Mouse (Mus musculus) megakaryocyte progenitor cell, adult 5-6 weeks (primary cell): ENCODE results near the gene Hsd17b13. TPM values are rescaled to one million over a fixed set of nuclear protein-coding genes. Genes with fewer than 3 reads are reported as not detected.
A peak's percentile ranks its signal among the peaks of the same experiment; 100 is the strongest.
"Not testable (repeated sequence)": the region's sequence is repeated elsewhere in the genome, so short reads cannot be mapped to it uniquely, and the experiment has no call there.

Experiments used
- ATAC-seq: replicated peaks from 2 replicates; pipeline ENCODE4 v1.8.0; 2016; ENCODE audit warnings: mild to moderate bottlenecking, moderate TSS enrichment, inconsistent platforms; ENCODE audit not compliant: poor library complexity
- total RNA-seq, 2 experiments: library from RNA; stranded (forward) in 1 of 2; stranded (reverse) in 1 of 2; fragments of 157-497, 149-512 nt in 1 of 2; fragments of 200-1000 nt in 1 of 2; gene quantifications; 2 replicates each; pipeline versions ENCODE4 v1.2.3 to v1.2.4; 2015 to 2017

Hsd17b13 gene
- total RNA-seq (2015) (not detected in 2 replicates), total RNA-seq (2017) (0.12 TPM in 1 of 2 replicates, not detected in the other)

DNA sequence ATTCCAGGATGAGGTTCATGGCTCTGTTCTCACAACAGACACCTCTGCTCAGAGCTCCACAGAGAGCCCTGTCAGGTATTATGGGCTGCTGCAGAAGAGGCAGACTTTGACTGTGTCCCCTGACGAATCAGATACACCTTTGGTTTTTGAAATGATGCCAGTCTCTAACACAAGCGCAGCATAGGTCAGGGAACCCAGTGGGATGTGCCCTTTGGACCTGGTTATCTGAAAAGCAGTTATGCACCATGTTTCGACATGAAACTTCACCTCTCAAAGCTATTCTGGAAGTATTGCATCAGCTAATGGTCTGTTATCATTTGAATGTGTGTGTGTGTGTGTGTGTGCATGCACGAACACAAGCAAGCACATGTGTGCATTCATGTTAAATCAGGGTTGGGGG is at the start of gene Hsd17b13:
TSS of gene Hsd17b13 (minus strand) at position 114 of the 400 bp plus-strand sequence.
- ATAC-seq: no peak

DNA sequence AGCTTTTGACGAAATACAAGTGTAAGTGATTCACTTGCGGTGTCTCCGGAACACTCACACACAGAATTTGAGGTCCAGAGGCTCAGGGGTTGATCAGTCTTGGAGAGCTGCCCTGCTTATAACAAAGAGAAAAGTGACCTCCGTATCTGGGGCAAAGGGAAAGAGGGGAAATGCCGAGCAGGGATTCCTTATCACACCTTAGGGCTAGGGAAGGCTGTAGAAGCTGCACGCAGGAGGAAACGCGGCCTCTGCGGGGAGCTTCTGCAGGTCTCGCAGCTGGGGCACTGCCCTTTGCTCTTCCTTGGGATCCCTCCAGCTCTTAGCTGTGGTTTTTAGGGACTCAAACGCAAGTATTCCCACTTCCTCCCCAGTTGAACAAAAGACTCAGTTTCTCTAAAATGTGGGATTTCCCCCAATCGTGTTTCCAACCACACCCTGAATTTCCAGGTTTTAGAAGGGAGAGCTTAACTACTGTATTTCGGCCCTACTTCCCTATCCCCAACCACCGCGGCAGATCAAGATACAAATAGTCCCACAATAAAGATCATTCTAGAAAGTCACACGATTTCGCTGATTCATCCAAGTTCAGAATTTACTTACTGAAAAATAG is 48.1 kb upstream of the Hsd17b13 start:
- ATAC-seq: no peak

DNA sequence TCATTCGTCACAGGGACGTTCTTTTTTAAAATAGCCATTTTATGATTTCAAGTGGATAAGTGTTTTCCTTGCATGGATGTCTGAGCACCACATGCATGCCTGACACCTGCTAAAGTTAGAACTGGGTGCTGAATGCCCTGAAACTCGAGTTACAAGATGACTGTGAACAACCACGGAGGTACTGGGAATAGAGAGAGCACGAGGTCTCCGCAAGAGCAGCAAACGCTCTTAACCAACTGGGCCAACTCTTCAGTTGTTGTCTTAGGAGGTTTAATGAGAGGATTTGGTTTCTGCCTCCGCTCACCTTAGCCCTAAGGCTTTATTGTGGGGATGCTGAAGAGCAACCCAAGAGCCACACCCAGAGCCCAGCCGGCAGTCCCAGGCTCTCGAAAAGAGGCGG is 47.6 kb upstream of the Hsd17b13 start:
- no peak for ATAC-seq

DNA sequence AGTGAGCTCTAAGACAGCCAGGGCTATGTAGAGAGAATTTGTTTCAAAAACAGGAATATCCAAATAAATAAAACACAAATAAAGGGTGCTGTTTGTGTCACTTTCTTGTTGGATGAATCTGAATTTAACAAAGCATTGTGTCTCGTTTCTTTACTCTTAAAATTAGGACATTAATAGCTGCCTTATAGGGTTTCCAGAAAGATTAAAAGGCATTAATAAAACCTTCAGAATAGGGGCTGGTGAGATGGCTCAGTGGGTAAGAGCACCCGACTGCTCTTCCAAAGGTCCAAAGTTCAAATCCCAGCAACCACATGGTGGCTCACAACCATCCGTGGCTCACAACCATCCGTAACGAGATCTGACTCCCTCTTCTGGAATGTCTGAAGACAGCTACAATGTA is 47.0 kb upstream of the Hsd17b13 start:
- not testable (repeated sequence) for ATAC-seq

DNA sequence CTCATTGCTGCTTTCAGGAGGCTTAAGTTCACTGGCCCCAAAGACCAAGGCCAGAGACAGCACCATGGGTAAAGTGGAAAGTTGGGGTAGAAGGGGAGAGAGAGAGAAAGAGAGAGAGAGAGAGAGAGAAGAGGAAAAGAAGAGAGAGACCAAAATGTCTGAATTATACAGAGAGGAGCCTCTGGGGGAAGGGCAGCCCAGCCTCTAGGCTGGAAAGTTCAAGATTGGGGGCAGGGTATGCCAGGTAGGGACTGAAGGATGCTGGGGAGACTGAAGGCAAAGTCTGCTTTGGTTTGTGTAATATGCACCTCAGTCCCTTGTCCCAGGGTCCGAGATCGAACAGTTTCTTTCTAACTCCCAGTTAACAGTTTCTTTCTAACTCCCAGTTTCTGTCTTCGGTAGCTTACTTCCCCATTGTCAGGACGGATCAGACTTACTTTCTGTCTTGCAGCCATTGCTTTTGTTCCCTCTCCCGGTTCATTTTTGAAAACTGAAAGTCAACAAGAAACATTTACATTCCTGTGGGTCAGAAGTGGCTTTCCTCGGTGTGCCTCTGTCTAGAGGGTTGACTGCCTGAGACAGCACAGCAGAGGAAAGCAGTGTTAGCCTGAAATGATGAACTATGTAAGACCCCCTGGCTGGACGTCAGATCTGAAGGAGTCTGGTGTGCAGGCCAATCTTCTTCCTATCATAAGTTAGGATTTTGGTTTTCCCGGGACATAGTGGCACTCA is 46.2 kb upstream of the Hsd17b13 start:
- no peak for ATAC-seq

DNA sequence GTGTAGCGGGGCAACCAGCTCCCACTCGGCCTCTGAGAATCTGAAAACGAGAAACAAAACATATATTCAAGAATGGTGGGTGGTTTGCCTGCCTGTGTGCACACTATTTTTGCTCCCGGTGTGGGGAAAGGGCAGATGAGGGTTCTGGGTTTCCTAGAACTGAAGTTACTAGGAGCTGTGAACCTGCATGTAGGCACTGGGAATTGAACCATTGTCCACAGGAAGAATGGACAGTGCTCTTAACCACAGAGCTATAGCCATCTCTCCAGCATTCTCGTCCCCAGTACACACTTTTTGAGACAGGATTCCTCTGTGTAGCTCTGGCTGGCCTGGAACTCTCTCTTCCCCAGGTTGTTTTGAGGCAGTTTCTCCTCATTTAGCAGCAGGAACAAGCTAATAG is 45.3 kb upstream of the Hsd17b13 start:
- ATAC-seq: no peak

DNA sequence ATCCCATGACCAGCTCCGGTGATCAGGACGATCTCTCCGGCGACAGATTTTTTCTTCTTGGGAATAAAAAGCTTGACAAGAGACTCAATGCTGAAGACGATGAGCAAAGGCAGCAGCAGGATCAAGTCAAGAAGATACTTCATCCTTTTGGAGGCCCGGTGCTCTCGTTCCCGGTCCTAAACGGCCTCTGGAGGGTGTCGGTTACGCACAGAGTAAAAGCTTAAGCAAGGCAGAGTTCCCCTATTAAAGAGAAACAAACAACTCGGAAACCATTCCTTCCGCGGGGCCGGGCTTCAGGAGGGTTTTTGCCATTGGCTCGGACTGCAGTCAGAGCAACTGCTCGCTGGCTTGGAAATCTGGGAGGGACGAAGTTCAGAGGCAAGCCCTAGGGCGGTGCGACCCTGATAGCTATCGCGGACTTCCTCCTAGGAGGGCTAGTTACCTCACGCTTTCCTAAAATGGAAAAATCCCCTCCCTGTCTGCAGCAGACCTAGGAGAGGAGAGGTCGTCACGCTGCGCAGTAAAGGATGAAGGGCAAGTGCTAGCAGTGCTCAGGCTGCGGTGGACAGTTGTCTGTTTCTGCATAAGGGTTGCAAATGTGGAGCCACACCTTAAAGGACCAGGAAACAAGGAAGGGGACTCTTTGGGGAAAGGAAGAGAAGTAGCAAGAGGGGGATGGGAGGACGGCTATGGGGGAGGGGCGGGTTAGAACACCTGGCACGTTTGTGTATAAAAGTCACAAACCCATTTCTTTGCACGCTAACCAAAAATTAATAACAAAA is 44.6 kb upstream of the Hsd17b13 start, which contains the start of gene Hsd17b11:
TSS of gene Hsd17b11 (minus strand) at position 323 of the 782 bp plus-strand sequence.
- ATAC-seq: peak; percentile 79

DNA sequence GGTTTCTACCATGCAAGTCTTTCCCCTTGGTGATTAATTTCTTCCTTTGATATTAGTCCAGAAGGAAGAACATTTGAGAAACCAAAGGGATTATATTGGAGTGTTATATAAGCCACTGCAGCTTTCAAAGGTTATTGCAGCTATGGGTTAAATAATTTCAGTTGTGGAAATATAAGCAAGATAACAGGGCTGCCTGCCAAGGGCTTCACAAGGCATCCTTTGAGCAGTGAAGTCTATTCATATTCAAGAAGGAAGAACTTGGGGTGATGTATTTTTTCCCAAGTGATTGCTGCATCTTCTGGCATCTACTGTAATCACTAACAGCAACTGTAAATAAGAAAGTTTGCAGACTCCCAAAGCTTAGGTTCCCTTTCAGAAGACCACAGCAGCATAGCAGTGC is 34.2 kb upstream of the Hsd17b13 start:
- peak; percentile 48; the same call in 1 of the 2 replicates for ATAC-seq

DNA sequence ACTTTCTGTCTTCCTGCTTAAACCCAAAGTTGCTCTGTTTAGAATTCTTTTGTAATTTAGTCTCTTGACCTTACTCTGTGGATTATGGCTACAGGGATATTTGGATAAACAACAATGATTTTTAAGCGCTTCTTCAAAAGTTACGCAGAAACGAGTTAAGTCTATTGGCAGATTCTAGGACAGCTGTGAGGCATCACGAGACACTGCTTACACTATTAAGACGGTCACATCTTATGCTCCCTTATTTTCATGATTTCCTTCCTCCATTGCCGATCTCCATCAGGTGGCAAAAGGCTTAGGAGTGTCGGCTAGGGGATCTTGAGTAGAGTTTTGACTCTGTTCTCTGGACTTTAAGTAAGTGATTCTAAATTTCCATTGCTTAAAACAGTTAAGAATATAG is 33.1 kb upstream of the Hsd17b13 start:
- no peak for ATAC-seq

DNA sequence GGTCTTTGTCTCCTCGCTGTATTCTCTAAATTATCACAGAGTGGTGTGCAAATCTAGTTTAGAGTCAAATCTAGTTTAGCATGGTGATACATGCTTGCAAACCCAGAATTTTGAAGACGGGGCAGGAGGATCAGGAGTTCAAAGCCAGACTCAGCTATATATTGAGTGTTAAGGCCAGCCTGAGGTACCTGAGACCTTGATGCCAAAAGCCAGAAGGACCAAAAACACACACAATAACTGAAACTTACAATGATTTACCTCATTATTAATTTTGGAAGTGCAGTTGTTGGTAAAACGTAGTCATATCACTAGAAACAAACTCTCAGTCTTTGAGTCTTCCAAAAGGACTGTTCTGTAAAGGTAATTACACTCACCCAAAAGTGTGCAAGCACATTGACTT is 32.2 kb upstream of the Hsd17b13 start:
- no peak for ATAC-seq

DNA sequence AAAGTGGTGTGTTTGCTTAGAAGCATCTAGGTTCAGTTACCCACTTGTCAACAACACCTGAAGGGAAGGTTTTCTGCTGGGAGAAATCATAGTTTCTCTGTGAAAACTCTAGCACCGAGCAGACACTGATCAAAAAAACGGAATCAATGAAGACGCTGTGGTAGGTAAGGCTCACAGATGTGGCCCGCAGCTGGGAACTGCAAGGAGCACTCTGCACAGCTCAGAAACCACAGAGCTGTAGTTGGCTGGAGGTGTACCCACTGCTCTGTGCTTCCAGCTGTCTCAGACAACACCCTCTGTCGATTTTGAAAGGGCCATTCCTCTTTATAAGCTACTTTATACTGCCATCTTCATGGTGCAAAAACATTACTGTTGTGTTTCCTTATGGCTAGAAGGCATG is 30.6 kb upstream of the Hsd17b13 start:
- ATAC-seq: no peak

DNA sequence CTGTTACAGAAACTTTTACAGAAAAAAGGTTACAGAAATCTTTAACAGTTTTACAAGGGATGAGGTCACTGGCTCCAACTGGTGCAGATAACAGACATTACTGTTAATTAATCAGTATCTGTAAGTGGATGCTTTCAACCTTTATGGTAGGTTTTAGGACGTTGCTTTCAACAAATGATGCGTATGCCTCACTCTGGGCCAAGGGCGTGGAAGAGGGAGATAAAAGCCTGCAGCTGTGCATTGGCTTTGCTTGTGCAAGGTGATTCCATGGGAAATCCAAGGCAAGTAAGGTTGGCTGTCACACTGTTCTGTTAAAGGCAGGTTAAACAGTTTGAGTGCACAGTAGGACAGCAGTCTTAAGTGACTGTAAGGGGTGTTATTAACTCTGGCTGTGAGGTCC is 29.6 kb upstream of the Hsd17b13 start:
- peak; percentile 52 for ATAC-seq

DNA sequence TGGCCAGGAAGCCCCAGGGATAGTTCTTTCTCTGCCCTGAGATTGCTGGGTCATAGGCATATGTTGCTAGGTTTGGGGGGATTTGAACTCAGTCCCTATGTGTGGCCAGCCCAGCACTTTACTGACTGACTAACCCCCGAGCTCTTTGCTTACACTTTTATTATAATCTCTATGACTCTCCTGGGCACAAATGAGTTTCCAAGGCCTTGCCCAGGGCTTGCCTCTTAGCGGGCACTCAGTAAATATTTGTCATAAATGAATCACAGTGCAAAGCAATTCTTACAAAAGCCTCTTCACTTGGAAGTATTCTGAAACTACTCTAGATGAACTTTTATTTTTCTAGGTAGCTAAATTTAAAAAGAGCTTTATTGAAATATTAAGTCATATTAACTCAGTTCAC is 26.7 kb upstream of the Hsd17b13 start:
- no peak for ATAC-seq

DNA sequence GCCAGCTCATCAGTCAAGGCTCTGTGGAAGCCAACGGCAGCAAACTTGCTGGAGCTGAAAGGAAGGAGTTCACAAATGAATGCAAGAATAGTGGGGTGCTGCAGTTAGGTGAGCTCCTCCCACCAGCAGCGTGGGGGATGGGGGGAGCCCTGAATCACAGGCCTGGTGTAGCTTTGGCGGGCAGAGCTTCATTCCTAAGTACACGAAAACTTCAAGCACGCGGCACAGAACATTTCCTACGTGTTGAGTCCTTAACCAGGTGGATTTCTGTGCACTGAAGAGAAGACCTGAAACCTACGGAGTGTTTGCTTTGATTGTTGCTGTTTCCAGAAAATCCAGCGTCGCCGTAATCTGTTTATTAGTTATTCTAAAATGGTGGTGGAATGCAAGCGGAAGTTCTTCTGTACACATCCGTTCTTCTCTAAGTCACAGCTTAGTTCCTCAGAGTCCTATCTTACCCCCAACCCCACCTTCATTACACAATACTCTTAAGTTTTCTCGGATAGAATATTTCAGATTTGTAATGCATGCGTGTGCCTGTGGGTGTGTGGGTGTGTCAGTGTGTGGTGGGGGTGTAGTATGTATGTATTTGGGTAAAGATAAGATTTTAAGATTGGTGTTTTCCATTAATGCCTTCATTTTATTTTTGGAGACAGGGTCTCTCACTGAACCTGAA is 26.2 kb upstream of the Hsd17b13 start:
- ATAC-seq: no peak

DNA sequence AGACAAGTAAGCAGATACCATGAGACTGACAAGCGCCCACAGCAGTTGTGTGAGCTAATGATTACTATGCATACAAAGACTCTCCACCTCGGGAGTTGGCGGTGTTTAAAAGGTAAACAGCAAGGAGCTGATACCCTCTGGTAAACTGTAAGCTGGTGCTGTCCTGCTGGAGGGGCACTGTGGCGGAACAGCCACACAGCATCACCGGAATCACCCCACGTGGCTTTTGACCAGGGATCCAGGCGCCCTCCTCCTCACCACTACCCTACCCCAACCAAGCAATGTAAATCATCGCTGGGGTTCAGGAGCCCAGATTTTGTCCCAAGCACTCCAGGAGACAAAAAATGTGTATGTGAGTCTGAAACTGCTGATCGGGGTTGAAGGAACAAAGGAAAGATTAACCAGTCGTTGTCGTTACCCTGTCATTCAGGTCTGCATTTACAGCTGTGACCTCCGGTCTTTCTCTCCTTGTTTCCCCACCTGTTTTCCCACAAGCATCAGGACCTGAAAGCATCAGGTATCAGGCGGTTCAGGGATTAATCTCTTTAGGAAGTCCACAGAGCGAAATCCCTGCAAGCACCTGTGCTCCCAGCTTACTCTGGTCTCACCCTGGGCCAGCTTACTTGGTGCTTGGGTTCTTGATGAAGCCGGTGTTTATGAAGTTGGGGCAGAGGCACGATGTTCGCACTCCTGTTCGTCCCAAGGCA is 25.5 kb upstream of the Hsd17b13 start:
- no peak for ATAC-seq

DNA sequence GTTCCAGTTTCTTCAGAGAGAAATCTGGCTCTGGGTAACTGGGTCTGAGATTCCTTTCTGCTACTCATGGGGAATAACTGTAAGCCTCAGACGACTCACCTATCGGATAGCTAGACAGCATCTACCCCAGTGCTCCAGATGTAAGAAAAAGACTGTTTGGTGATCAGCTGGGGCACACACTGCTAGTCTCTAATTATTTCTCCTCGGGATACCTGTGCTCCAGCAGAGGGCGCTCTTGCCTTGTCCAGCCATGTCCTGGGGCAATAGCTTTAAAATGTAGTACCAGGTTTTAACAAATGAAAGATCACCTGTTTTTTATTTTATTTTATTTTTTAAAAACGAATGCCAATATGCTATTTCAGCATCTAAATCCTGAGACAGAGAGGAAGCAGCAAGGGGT is 22.5 kb upstream of the Hsd17b13 start:
- ATAC-seq: peak; percentile 84

DNA sequence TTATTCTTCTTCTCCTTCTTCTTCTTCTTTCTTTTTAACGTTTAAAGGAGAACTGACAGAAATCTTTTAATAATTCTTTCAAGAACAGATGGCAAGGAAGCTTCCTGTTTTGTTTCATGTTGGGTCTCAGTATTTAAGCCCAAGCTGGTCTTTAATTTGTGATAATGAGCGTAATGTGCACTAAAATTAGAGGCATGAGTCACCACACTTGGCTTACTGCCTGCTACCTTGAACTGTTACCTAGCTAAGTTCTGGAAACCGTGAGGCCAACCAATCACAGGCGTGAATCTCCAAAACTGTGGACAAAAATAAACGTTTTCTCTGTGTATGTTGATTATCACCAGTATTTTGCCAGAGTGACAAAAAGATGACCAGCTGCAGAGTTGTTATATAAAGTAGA is 21.5 kb upstream of the Hsd17b13 start:
- 0 out of 2 replicates have a peak, but pooled peaks have one; percentile 21 for ATAC-seq

DNA sequence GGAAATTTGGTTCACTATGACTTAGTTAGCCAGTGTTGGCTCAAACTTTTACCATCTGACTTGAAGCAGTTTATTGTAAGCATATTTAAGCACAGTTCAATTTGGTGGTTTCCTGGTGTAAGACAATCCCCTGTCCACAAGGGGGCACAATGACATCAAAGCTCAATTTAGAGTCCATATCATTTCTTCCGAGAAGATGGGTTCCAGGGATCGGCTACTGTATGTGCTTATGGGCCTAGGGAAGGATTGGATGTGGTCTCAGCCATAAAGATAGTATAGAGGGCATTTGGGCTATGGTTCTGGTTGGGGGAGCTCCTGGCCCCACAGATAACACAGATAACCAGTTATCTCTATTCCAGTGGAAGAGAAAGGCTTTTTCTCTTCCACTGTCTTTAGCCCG is 18.0 kb upstream of the Hsd17b13 start:
- ATAC-seq: peak; percentile 49

DNA sequence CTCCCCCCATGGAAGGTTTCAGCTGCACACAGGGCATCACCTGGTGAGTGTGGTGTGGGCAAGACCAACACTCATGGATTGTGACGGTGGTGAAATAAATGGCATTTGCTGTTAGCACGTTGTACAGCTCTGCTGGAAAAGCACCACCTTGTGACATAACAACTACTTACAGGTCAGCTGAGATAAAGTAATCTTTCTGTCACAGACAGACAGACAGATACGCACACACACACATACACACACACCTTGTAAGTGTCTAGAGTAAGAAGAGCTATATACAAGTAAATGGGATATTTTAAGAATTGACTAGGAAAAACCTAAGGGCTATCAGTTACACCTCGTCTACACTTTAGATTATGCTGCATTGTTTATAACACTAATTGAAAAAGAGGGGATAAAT is 17.5 kb upstream of the Hsd17b13 start:
- ATAC-seq: peak; percentile 64

DNA sequence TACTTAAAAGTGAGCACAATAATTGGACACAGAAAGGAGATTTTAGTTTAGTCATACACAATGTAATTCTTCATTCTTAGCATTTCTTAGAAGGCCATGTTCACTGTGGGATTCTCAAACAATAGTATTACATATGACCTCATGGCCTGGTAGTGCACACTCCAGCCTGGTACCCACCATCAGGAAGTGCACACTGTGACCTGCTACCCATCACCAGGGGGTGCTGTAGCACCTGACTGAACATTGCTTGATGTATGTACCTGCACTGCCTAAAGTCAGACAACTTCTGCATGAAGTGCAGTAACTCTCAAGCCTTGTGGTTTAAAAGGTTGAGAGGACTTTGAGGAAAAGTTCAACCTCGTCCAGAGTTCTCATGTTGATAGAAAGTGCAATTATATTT is 16.4 kb upstream of the Hsd17b13 start:
- ATAC-seq: peak; percentile 82

DNA sequence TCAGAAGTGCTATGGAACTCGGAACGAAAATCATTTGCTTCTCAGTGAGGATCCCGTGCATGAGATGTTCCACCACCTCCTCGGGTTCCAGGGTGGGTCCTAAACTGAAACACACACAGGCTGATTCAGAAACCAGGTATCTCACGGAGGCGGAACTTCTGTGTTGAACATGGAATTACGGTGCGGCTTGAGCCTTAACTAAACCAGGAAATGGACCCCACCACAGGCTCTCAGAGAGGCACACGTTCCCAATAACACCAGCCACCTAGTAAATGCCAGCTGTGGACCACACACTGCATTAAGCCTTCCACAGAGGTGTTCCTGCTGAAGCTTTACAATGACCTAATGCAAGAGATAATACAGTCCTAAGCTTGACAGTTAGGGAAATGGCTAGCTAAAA is 15.6 kb upstream of the Hsd17b13 start:
- ATAC-seq: no peak
